Mouse (Mus musculus) CD4-positive helper T cell, adult 2 months (primary cell): ENCODE measurements around the gene Dnal1.
A peak's percentile ranks its signal among the peaks of the same experiment; 100 is the strongest.

Source experiments
- DNase-seq: peaks from one replicate; pipeline ENCODE4 v3.0.0-alpha.2; 2012; ENCODE audit warnings: low read depth, missing footprints, low spot score

The Dnal1 gene

DNA sequence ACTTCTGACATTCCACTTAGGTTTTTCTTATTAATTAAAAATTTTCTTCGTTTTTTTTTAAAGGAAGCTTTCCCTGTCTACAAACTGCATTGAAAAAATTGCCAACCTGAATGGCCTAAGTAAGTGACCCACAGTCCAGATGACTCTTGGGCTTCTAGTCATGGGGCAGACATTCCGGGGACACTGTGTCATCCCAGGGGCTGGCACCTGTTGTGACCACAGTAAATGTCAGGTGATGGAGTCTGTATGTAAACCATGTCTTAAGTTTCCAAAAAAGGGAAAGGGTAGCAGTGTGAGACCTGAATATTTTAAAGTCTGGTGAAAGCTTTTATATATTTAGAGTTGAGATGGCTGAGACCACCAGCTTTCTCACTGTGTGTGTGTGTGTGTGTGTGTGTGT lies 12.7 kb downstream of the Dnal1 start:
- DNase-seq = no peak

DNA sequence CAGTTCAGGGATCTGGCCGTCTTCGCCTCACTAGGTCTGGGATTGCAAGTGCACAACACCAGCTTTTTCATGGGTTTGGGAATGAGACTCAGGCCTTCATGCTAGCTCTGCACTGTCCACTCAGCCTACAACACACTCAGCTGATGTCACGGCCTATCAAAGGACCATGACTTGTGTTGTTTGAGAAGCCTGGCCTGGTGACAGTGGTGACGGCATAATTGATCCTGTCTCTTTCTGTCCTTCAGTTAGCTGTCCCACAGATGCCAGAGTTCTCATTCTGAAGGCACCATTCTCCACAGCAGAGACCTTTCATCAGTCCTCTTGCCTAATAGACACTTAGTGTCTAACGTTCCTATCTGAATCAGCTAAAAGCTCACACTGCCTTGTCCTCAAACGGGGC lies 14.4 kb downstream of the Dnal1 start:
- DNase-seq = no peak

DNA sequence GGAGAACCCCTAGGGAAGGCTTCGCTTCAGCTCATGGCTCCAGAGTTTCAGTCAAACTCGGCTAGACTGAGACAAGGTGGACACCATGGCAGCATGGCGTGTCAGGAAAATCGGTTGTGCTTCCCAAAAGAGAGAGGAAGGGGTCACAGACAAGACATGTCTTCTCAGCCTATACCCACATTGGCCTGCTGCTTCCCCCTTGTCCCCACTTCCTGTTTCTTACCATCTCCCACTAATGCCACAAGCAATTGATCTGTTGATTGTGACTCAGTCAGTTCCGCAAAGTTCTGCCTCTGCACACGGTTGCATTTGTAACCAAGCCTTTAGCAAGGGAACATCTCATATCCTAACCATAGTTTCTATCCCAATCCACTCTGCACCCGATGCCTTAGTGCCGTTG lies 15.8 kb downstream of the Dnal1 start:
- DNase-seq = no peak

DNA sequence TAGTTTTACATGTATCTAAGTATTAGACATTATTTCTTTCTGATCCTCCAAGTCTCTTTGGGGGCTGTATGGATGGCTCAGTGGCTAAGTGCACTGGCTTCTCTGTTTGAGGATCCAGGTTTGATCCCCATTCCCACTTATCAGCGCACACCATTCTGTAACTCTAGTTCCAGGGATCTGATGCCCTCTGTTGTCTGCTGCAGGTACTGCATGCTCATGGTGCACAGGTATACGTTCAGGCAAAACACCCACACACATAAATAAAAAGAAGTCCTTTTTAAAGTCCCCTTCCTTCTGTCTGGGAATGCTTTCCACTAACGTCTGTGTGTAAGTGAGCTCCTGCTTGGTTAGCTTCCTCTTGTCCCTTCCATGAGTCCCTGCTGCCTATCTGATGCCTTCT lies 18.1 kb downstream of the Dnal1 start:
- DNase-seq = peak; percentile 18

DNA sequence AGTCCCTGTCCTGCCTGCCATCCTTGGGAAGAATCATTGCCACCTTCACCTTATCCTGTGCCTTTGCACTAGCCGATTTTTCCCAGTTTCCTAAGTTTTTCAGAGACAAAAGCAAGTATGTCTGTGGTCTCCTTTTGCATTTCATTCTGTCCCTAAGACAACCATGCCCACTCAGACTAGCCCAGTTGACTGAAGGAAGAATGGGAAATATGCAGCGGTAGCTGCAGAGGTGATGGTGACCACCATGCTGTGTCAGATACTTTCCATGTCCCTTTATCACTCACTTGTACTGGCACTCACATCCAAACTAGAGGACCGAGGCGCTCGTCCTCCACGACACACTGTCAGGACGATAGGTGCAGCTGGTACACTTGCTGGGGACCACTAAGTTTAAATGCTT lies 23.0 kb downstream of the Dnal1 start:
- DNase-seq = no peak

DNA sequence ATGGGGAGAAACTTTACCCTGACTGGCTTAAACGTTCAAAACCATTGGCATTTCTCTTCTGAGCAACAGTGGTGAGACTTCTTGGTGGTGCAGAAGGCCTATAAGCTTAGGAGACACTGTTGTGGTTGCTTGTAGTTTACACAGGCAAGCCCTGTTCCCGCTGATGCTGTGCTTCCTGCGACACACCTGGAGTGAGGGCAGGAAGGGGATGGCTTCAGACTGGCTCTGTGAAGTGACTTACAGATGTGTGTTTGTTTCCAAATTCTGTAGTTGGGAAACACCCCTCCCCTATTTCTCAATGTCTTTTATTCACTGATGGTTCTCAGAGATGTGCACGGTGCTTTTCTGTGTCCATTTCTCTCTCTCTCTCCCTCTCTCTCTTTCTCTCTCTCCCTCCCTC lies 26.0 kb downstream of the Dnal1 start:
- no peak for DNase-seq

DNA sequence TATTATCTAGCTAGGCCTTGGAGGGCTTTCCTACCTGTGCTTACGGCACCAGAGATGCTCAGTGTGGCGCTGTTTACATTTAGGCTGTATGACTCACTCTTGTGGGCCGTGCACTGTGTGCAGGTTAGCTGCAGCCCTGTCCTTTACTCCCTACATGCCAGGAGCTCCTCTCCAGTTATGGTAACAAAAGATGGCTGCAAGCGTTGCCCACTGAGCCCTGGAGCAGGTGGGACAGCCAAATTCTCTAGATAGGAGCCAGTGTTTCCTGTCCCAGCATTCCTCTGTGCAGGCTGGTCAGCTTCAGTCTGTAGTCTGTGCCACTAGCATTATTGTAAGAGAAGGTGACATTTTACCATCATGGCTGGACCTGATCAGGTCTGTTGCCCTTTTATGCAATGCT lies 27.1 kb downstream of the Dnal1 start:
- no peak for DNase-seq

DNA sequence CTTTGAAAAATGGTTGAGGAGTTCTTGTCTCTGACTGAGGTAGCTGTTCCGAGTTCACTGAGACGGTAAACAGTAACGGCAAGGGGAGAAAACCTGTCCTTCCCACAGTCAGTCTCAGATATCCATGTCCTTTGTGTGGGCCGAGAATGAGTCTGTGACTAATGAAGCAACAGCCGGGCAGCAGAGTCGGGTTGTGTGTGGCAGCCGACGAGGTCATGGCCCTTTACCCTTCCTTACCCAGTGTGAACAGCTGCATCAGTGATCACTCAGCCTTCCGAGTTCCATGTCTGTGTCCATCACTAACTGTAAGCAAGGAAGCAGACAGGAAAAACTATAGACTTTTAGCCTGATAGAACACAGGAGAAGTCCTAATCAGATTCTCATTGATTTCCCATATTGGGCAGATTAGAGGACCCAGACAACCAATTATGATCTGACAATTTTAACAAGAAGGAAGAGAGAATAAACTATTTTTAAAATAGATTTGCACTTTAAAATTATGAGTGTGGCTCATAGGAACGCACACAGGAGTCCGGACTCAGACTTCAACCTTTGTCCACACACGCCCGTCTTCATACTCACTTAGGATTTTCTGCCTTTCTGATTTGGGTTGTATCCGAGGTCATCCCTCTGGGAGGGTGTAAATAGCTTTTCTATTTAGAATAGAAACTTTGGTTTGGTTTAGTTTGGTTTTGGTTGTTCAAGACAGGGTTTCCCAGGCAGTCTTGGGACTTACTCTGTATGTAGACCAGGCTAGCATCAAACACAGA lies 28.3 kb downstream of the Dnal1 start:
- DNase-seq = no peak

DNA sequence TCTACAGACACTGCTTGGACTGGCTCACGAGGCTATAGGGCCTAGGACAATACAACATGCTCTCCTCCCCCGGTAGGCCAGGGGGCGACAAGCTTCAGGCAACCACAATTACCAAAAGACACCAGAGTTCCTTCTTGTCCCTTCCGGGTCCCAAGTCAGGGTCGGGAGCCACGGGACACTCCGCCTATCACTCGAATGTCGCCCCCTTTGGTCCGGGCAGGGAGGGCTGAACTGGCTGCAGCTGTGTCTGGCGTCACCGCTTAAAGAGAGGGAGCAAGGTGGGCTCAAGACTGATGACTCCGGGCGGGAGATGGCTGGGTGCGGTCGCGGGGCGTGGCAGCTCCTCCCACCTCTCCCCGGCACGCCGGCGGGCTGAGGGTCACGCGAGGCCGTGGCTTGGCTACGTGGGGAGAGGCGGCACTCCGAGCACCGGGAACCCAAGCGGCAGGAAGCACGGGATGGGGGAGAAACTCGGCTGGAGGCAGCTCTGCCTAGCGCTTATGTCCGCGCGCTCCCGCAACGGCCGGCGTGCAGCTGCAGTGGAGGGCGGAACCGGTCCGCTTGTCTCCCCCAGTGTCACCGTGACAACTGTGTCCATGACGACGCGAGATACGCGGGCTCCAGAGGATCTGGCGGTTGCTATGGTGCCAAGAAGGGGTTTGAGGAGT lies 33.9 kb downstream of the Dnal1 start, which contains the start of gene Pnma1:
Gene Pnma1 (minus strand): TSS at position 536 of the 668 bp plus-strand sequence.
- peak; percentile 60 for DNase-seq

DNA sequence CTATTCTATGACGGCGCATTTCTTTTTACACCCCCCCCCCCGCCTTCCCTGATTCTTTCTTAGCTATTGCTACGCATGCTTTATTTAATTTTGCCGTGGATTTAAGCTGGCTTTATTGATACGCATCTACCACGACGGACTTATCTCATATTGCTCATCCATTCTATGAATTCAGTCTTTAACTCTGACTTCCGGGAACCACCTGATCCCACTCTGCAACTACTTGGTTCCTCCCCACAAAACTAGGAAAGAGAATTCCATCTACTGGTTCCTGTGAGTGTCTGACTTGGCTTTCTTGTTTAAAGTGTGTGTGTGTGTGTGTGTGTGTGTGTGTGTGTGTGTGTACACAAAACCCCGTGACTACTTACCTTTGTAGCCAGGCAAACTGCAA lies 34.5 kb downstream of the Dnal1 start:
- no peak for DNase-seq

DNA sequence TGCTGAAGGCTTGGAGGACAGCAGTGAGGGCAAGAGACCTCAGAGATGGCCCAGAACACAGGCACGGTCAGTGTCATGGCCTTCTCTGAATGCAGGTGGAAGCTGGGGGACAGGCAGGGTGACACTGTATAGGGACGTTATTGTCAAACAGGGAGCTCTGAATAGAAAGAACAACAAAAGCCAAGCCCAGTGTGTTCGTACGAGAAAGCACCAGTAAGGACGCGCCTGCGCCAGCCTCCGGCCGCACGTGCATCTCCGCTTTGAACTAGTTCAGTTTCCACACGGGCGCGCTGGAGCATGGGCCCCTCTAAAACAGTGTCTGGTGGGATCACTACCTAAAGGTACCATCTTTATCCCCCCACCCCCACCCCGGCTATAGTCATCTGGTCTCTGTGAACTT lies 35.8 kb downstream of the Dnal1 start:
- DNase-seq = no peak

DNA sequence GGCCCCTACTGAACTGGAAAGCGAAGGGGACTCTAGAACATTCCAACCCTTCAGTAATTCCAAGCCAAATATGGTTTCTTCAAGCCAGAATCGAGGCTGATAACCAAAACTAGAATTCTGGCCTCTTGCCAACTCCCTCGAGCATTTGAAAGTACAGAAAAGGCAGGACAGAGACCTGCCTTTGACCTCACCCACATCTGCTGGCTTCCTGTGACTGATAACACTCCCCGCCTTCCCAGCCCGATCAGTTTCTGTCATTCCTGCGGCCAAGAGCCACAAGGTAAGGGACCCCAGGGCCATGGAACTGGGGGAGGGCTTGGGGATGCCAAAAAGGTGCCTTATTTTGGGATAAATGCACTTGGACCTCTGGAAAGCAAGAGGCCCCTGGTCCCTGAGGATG lies 36.8 kb downstream of the Dnal1 start:
- no peak for DNase-seq

DNA sequence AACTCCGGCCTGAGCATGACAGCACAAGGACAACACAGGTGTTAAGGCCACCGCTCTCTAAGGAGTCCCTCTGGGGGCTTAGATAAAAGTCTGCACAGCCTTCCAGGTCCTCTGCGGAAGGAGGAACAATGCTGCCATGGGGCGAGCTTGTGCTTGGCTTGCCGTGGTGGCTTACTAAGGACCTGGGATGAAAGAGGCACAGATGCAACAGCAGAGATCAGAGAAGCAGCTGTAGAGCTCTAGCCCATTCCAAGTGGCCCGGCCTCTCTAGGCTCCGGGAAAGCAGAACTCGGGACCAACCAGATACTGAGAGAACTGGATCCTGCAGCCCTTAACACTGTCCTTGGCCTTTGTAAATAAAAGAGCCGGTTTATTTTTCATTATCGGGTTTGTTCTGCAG lies 37.7 kb downstream of the Dnal1 start:
- no peak for DNase-seq

DNA sequence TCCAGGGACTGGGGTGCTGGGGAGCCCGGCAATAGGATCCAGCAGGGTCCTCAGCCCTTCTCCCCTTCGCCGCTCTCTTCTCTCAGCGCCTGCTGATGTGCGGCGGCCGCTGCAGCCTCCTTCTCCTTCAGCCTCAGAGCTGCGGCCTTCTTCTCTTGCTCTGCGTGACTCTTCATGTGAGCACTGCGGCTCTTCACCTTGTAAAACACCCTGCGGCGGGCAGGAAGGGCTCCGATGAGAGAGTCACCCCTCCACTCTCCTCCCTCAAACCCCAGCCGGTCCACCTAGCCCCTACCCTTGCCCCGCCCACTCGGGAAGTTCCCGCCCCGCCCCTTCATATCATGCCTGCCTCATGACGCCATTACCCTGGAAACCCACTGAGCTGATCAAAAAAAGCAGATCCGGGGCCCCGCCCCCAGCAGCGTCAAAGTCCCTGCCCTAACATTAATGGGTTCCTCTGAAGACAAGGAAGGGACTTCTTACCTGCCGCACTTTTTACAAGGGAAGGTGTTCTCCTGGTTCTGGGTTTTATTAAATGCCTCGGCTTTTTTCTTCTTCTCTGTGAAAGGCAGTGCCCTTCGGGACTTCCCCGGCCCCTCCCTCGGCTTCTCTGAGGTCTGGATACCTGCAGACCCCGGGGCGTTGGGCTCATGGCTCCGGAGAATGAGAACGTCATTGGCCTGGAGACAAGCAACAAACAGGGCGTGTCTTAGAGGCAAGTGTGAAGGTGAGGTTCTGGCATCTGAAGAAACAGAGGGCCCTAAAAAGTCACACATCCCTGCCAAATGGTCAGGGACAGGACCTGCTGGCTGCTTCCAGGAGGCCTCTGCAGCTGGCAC lies 38.4 kb downstream of the Dnal1 start:
- DNase-seq = no peak

DNA sequence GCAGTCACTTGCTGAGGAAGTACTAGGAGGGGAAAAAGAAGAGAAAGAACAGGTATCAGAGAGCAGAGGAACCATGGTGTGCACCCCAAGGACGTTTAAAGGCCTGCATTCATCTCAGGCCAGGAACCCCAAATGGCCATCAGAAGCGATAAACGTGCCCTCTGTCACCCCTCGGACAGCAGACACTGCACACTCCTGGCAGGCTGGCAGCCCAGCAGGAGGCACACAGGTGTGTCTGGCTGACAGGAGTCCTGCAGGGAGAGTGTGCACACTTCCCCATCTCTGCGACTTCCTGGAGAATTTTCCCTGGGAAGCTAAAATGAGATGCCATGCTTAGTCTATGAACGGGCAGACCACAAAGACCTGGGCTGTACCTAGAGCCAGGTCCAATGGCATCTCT lies 39.2 kb downstream of the Dnal1 start:
- no peak for DNase-seq

DNA sequence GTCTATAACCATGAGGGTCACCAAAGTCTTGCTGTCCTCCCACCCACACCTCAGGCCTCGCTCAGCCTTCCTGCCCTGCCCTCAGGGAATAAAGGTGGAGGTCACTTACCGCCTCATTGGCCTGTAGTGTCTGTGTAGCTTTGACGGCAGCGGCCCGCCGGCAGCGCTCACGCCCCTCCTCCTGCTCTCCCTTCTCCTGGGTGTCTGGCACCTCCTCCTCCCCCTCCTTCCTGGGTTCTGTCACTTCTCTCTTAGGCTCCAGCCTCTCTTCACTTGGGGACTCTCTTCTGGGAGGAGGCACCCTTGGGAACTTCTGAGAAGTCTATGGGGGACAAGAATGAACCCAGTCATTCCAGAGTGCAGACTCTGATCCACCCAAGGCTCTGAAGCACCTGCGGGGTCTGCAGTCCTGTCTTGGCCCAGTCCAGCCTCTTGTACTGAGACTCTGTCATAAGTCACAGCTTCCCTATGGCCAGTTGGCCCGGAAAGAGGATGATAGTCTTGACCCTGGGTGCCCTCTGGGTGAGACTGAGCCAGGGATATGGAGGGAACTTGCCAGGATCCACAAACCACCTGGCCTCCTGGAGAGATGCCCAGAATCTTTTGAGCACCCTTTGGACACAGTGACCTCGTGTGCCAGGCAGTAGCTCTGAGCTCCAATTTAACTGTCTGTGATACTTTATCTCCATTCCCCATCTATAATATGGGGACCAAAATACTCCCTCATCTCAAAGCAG lies 40.8 kb downstream of the Dnal1 start:
- DNase-seq = no peak

DNA sequence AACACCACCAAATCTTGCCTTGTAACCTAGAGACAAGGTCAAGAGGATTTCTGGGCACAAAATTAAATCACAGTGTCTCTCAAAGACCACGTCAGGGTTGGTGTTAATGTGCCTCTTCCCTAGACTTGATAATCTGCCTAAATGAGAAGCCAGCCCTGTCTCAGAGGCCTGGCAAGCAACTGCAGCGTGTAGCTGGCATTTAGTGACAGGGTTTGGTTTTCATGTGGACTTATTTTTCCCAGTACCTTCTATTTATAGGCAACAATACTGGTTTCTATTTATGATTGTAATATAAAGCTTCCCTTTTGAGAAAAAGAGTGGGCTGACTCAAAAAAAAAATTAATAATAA lies 41.3 kb downstream of the Dnal1 start:
- no peak for DNase-seq

DNA sequence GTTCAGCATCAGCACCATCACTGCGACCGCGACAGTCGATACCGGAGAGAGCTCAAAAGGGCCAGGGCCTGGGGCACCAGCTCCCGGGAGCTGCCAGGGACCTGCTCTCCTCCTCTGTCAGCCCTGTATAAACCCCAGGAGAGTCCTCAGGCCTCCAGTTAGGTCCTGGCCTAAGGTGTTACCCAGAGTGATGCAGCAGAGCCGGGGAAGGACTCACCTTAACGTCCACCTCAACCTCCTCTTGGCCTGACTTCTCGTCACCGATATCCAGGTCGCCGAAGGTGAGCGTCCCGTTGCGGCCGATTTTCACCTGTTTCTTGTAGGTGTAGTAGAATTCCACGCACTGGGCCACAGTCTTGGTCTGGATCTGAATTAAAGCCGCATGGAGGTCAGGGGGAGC lies 42.0 kb downstream of the Dnal1 start:
- no peak for DNase-seq

DNA sequence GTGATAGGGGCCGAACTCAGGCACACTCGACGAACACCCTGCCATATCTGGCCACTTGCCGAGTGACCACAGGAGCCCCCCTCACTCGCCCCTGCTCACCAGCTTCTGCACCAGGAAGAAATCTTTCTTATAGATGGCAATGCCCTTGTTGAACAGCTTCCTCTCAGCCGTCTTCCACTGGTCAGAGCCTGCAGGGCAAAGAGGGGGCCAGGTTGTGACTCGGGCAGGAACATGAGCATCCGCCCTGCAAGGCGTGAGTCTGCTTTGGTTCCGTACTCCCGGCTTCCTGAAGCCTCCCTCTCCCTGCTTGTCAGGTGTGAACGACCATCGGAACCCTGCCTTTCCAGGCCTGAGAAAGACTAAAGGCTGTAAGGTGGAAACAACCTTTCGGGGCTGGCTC lies 44.0 kb downstream of the Dnal1 start:
- DNase-seq = no peak

DNA sequence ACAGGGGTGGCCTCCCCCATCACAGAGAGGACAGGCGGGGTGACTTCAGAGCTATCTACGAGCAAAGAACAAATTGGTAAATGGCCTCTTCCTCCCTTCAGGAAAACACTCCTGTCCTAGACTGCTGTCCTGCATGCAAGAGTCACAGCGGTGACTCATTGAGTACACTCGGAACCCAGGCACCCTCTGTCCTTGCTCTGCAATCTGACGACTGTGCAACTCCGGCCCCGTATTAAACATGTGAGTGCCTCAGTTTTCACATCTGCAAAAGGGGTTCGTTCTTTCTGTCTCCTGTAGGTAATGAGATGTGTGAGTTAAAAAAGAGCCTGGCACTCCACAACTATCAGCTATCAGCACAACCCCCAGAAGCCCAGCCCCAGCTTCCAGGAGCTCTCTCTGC lies 46.3 kb downstream of the Dnal1 start:
- no peak for DNase-seq

DNA sequence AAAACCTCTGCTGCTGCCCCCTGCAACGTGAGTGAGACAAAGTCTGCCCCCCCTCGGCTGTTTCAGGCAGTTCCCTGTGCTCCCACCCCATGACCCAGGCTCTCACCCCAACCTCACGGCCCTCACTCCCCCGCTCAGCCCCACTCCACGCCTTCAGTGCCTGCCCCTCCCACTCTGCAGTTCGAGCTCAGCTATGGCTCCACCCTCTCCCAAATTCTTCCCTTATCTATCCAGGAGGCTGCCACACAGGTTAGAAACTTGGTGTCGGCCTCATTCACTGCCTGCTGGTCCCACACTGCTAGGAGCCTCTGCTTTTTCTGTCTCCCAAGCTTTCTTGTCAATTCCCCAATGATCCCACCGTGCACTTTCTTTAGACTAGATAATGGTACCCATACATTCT lies 47.0 kb downstream of the Dnal1 start:
- DNase-seq = no peak
